Mouse (Mus musculus) midbrain, embryonic 12.5 days (tissue): ENCODE results near the gene Scg5. TPM values are rescaled to one million over a fixed set of nuclear protein-coding genes. Genes with fewer than 3 reads are reported as not detected.
A peak's percentile ranks its signal among the peaks of the same experiment; 100 is the strongest.

ENCODE experiments used
- ATAC-seq: fragments of 200-750 bp; cut with Nextera tagmentation; 2 replicates; pipeline ENCODE4 v1.8.0; 2017; ENCODE audit warnings: low read depth, moderate TSS enrichment, moderate library complexity; ENCODE audit not compliant: low FRiP score
- H3K27ac ChIP-seq: fragments of 300-500 bp; sonication (generic); replicated peaks from 2 replicates; pipeline ENCODE4 v1.5.1; 2016; ENCODE audit warnings: mild to moderate bottlenecking
- H3K27me3 ChIP-seq: fragments of 300-500 bp; sonication (generic); 2 replicates; pipeline ENCODE4 v1.6.1; 2016; ENCODE audit warnings: mild to moderate bottlenecking
- H3K36me3 ChIP-seq: fragments of 300-500 bp; sonication (generic); 2 replicates; pipeline ENCODE4 v1.6.1; 2016
- H3K4me1 ChIP-seq: fragments of 300-500 bp; sonication (generic); 2 replicates; pipeline ENCODE4 v1.6.1; 2016
- H3K4me2 ChIP-seq: fragments of 300-500 bp; sonication (generic); replicated peaks from 2 replicates; pipeline ENCODE4 v1.6.1; 2016; ENCODE audit warnings: mild to moderate bottlenecking, moderate library complexity
- H3K4me3 ChIP-seq: fragments of 300-500 bp; sonication (generic); 2 replicates; pipeline ENCODE4 v1.5.1; 2016; ENCODE audit warnings: mild to moderate bottlenecking
- H3K9ac ChIP-seq: fragments of 300-500 bp; sonication (generic); replicated peaks from 2 replicates; pipeline ENCODE4 v1.6.1; 2016; ENCODE audit warnings: mild to moderate bottlenecking, moderate library complexity
- H3K9me3 ChIP-seq: fragments of 300-500 bp; sonication (generic); 2 replicates; pipeline ENCODE4 v1.6.1; 2016; ENCODE audit warnings: mild to moderate bottlenecking
- whole genome bisulfite sequencing: fragments of 180-500 bp; shearing (Covaris S2); methylation state at CpG from one replicate; pipeline ENCODE4 v1.1.7; 2016; 5-methylcytosine and 5-hydroxymethylcytosine counted together
- polyA plus RNA-seq: library from polyadenylated mRNA; unstranded; fragments of >200 nt; fragmentation: Nextera tagmentation; extraction: Ambion mirVana; gene quantifications from 2 replicates; pipeline ENCODE4 v1.2.1, GENCODE M21; 2016

The Scg5 gene
- polyA plus RNA-seq = 84.9 and 91.9 TPM in 2 replicates

GRCm38 (mm10) chr2:113828943-113829882 is at the start of gene Scg5:
TSS of gene Scg5 (minus strand) at chr2:113829121.
- Histone ChIP-seq H3K4me1 (peaks cover 38% of the 10 kb centered on the region), H3K4me2 (peak within 1 kb of the TSS; percentile 77), H3K9ac (peak within 1 kb of the TSS; percentile 75), H3K9me3 (no peaks in the 10 kb centered on the region), H3K4me3 (peak within 1 kb of the TSS; percentile 60), H3K36me3 (peaks cover 25% of the 10 kb centered on the region), H3K27ac (peak within 1 kb of the TSS; percentile 93), H3K27me3 (no peaks in the 10 kb centered on the region)
- ATAC-seq = peak; percentile 96
- WGBS = 10% methylated on average over 23 of the region's 23 CpGs

GRCm38 (mm10) chr2:113870115-113870514 is 41.2 kb upstream of the Scg5 start:
- no peak overlapping the region for H3K4me3 ChIP-seq
- H3K4me2 ChIP-seq = no peak overlapping the region
- H3K27me3 ChIP-seq = no peaks in the 10 kb centered on the region
- H3K36me3 ChIP-seq = no peaks in the 10 kb centered on the region
- no peak overlapping the region for H3K27ac ChIP-seq
- no peaks in the 10 kb centered on the region for H3K4me1 ChIP-seq
- 88% methylated on average over 1 of the region's 1 CpGs for WGBS
- H3K9ac ChIP-seq = no peak overlapping the region
- H3K9me3 ChIP-seq = no peaks in the 10 kb centered on the region
- ATAC-seq = no peak

GRCm38 (mm10) chr2:113868404-113868803 is 39.5 kb upstream of the Scg5 start:
- Histone ChIP-seq H3K4me2 (no peak overlapping the region), H3K4me1 (no peaks in the 10 kb centered on the region), H3K4me3 (no peak overlapping the region), H3K9ac (no peak overlapping the region), H3K9me3 (no peaks in the 10 kb centered on the region), H3K27ac (no peak overlapping the region), H3K27me3 (no peaks in the 10 kb centered on the region), H3K36me3 (no peaks in the 10 kb centered on the region)
- 82% methylated on average over 4 of the region's 4 CpGs for WGBS
- no peak for ATAC-seq

- Histone ChIP-seq H3K9me3 (no peaks in the 10 kb centered on the region), H3K36me3 (no peaks in the 10 kb centered on the region), H3K4me3 (no peak overlapping the region), H3K27me3 (no peaks in the 10 kb centered on the region), H3K4me2 (no peak overlapping the region), H3K4me1 (no peaks in the 10 kb centered on the region), H3K27ac (no peak overlapping the region), H3K9ac (no peak overlapping the region)
- WGBS = 46% methylated on average over 2 of the region's 2 CpGs
- no peak for ATAC-seq
These were observed 37.2 kb upstream of the Scg5 start for GRCm38 (mm10) chr2:113866155-113866554.

- peak; percentile 66; the same call in 1 of the 2 replicates for ATAC-seq
- H3K27ac ChIP-seq = peak overlapping the region; percentile 63
- no peaks in the 10 kb centered on the region for H3K27me3 ChIP-seq
- H3K9me3 ChIP-seq = no peaks in the 10 kb centered on the region
- peak overlapping the region; percentile 29; the same call in 1 of the 2 replicates for H3K9ac ChIP-seq
- 0 out of 2 replicates have a peak, but pooled peaks cover 7% of the 10 kb centered on the region for H3K36me3 ChIP-seq
- peak overlapping the region; percentile 73 for H3K4me2 ChIP-seq
- 1% methylated on average over 3 of the region's 3 CpGs for WGBS
- peak overlapping the region; percentile 77 for H3K4me3 ChIP-seq
- H3K4me1 ChIP-seq = peaks cover 26% of the 10 kb centered on the region
These were observed 20.2 kb upstream of the Scg5 start for GRCm38 (mm10) chr2:113849141-113849540.

- Histone ChIP-seq H3K36me3 (0 out of 2 replicates have a peak, but pooled peaks cover 13% of the 10 kb centered on the region), H3K9ac (peak within 1 kb of the TSS; percentile 68), H3K4me1 (peaks cover 26% of the 10 kb centered on the region), H3K4me3 (peak within 1 kb of the TSS; percentile 77), H3K27ac (peak within 1 kb of the TSS; percentile 63), H3K27me3 (no peaks in the 10 kb centered on the region), H3K4me2 (peak within 1 kb of the TSS; percentile 73), H3K9me3 (no peaks in the 10 kb centered on the region)
- ATAC-seq = peak; percentile 97
- WGBS = under 1% methylated on average over 48 of the region's 48 CpGs
These were observed 19.6 kb upstream of the Scg5 start, which contains the start of gene Arhgap11a for GRCm38 (mm10) chr2:113848245-113849121. TSS of gene Arhgap11a (minus strand) at chr2:113848661.

- H3K9ac ChIP-seq = peak overlapping the region; percentile 68
- H3K27me3 ChIP-seq = no peaks in the 10 kb centered on the region
- H3K36me3 ChIP-seq = 0 out of 2 replicates have a peak, but pooled peaks cover 18% of the 10 kb centered on the region
- H3K27ac ChIP-seq = peak overlapping the region; percentile 21; the same call in 1 of the 2 replicates
- no peaks in the 10 kb centered on the region for H3K9me3 ChIP-seq
- ATAC-seq = peak; percentile 10
- peak overlapping the region; percentile 73 for H3K4me2 ChIP-seq
- peaks cover 26% of the 10 kb centered on the region for H3K4me1 ChIP-seq
- H3K4me3 ChIP-seq = peak overlapping the region; percentile 77
- WGBS = 2% methylated on average over 24 of the region's 24 CpGs
These were observed 18.8 kb upstream of the Scg5 start for GRCm38 (mm10) chr2:113847678-113848244.

- Histone ChIP-seq H3K4me2 (no peak overlapping the region), H3K9me3 (no peaks in the 10 kb centered on the region), H3K4me3 (no peak overlapping the region), H3K36me3 (peaks cover 36% of the 10 kb centered on the region), H3K9ac (no peak overlapping the region), H3K27me3 (no peaks in the 10 kb centered on the region), H3K27ac (no peak overlapping the region), H3K4me1 (peaks cover 26% of the 10 kb centered on the region)
- WGBS = 91% methylated on average over 4 of the region's 4 CpGs
- ATAC-seq = no peak
These were observed 16.2 kb upstream of the Scg5 start for GRCm38 (mm10) chr2:113845081-113845480.

GRCm38 (mm10) chr2:113841656-113842437 is 12.9 kb upstream of the Scg5 start:
- no peak overlapping the region for H3K4me2 ChIP-seq
- 92% methylated on average over 4 of the region's 4 CpGs for WGBS
- no peak for ATAC-seq
- no peak overlapping the region for H3K9ac ChIP-seq
- H3K36me3 ChIP-seq = peaks cover 48% of the 10 kb centered on the region
- H3K27ac ChIP-seq = no peak overlapping the region
- no peak overlapping the region for H3K4me3 ChIP-seq
- H3K9me3 ChIP-seq = no peaks in the 10 kb centered on the region
- H3K27me3 ChIP-seq = no peaks in the 10 kb centered on the region
- peaks cover 13% of the 10 kb centered on the region for H3K4me1 ChIP-seq

GRCm38 (mm10) chr2:113839488-113839887 is 10.6 kb upstream of the Scg5 start:
- H3K9ac ChIP-seq = no peak overlapping the region
- no peak overlapping the region for H3K4me3 ChIP-seq
- no peak overlapping the region for H3K4me2 ChIP-seq
- ATAC-seq = no peak
- WGBS = 87% methylated on average over 4 of the region's 4 CpGs
- no peaks in the 10 kb centered on the region for H3K4me1 ChIP-seq
- H3K9me3 ChIP-seq = no peaks in the 10 kb centered on the region
- no peaks in the 10 kb centered on the region for H3K27me3 ChIP-seq
- H3K27ac ChIP-seq = no peak overlapping the region
- peaks cover 64% of the 10 kb centered on the region for H3K36me3 ChIP-seq

GRCm38 (mm10) chr2:113835219-113835618 is 6.3 kb upstream of the Scg5 start:
- H3K4me3 ChIP-seq = no peak overlapping the region
- H3K4me2 ChIP-seq = no peak overlapping the region
- H3K9me3 ChIP-seq = no peaks in the 10 kb centered on the region
- H3K36me3 ChIP-seq = peaks cover 60% of the 10 kb centered on the region
- H3K27ac ChIP-seq = no peak overlapping the region
- H3K27me3 ChIP-seq = no peaks in the 10 kb centered on the region
- 92% methylated on average over 3 of the region's 3 CpGs for WGBS
- no peaks in the 10 kb centered on the region for H3K4me1 ChIP-seq
- no peak for ATAC-seq
- H3K9ac ChIP-seq = no peak overlapping the region
